Mouse (Mus musculus) c-Kit-positive CD71-positive TER-119-positive erythroid progenitor cells, embryonic 14.5 days (primary cell): Measurements from ENCODE around the gene Fer1l5.
A peak's percentile ranks its signal among the peaks of the same experiment; 100 is the strongest.

Experiments used
- DNase-seq: peaks from one replicate; pipeline ENCODE4 v3.0.0-alpha.2; 2013; ENCODE audit warnings: low spot score

Fer1l5 gene

DNA sequence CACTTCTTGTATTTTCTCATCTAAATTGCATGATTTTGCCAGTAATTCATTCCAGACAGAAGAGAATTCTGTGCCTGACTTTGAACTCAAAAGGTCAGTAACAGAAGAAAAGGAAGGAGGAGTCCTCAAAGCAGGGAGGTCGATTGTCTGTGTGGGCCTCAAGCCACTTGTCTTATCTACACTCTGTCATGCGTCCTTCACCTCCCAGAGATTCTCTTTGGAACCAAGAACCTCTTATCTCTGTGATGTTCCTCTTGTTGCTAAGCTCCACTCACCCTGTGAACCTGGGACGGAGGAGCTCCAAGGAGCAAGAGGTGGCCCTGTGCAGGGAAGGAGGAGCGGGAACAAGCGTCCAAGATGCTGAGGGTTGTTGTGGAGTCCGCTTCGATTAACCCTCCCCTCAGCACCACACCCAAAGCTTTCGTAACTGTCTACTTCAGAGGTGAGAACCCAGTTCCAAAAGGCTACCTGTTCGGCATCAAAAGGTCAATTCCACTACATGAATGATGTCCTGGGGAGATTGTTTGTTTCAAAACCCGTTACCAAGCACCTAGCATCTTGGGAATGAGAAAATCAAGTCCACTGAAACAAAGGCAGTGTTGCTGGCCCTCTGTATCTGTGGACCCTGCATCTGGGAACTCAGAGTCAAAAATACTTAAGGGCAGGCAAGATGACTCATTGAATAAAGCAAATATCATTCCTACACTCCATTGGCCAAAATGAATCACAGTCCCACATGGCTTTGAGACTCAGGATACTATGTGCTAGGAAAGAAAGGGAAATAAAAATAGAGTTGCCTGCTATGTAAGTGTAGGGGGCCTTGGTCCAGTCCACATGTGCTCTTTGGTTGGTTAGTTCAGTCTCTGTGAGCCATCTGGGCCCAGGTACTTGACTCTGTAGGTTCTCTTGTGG is at the start of gene Fer1l5:
Fer1l5 (plus strand) TSS at position 358 of the 912 bp plus-strand sequence.
- DNase-seq = peak; percentile 17

DNA sequence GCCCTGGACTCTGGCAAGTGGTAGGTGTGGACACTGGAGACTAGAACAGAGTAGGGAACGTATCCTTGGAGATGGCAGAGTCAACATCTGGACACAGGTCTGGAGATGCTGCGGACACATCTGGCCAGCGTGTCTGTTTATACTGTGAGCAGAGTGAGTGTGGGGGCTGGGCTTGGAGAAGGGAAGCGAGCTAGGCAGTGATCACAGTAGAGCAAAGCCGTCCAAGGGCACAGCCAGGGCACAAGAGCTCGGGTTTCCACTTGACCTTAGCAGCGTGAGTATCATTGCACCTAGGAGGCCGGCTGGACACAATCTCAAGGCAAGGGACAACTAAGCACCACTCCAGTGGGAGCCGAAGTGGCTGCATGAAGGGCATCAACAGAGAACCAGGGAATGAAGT is 49.0 kb upstream of the Fer1l5 start:
- no peak for DNase-seq

DNA sequence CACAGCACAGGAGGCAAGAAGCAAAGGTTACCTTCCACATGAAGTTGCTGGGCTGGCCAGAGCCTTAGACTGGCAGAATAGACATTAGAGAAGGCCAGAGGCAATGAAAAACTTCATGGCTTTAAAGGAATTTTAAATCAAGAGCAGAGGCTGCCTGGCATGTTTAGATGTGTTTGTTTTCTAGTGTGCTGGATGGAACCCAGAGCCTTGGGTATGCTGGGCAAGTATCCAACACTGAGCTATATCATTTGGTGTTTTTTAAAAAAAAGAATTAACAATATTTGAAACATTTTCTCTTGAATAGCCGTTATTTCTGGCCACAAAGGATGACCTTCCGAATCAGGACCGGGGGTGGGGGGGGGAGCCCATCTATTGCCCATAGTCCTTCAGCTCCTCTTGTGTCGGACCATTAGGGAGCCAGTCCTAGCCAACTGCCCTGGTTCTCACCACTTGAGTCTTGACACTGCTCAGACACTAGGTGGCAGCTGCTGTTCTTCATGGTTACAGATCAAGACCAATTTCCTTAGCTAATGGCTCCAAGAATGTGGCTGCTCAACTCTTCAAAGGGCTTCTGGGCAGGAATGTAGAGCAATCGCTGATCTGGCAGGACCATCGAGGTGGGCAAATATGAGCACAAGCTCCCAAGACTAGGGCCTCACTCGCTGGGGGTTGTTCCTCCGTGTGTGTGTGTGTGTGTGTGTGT is 48.2 kb upstream of the Fer1l5 start:
- peak; percentile 23 for DNase-seq

DNA sequence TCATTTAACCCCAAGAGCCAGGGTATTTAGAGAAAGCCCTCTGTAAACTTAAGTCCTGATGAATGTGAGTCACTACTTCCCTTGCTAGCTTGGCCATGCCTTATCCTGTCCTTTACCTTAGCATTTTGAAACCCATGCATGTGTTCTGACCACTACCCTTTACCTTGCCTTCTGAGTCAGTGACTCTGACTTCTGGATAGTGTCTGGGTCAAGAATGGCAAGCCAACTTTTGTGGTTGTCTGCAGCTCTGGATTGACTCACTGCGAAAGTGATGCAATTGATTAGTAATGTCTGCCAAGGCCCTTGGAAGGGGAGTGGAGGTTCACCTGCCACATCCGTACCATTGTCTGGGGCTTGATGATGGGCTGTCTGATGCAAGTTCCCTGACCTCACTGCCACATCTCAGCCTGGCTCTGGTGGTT is 46.2 kb upstream of the Fer1l5 start:
- DNase-seq = no peak

DNA sequence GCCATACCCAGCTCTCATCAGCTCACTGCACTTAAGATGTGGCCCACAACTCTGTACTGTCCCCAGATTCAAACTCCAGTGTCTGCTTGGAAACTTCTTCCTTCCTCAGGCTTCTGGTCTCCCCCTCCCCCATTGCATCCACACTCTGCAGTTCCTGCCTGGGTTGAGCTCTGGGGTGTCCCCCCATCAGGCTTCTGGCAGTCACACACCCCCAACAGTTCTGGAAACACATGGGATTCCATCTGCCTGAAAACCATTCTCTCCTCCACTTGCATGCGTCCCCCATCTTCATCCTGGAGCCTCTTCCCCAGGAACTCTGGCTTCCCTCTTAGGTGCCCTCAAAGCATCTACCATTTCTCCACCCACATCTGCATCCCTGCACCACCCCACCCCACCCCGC is 45.3 kb upstream of the Fer1l5 start:
- DNase-seq = no peak

DNA sequence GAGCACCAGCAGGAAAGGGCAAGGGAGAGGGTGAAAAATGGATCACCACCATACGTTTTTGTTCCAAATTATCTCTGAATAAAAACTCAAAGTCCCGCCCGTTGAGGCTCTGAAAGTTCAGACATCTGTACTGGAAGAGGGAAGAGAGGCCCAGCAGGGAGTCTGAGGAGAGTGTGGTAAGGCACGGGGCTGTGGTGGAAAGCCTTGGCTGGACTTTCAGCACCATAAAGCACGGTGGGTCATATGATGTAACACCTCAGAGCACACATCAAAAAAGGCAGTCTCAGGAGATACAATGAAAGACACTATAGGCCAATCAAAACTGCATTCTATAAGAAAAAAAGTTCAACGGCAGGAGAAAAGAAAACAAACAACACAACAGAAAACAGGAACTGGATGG is 40.3 kb upstream of the Fer1l5 start:
- DNase-seq = no peak

DNA sequence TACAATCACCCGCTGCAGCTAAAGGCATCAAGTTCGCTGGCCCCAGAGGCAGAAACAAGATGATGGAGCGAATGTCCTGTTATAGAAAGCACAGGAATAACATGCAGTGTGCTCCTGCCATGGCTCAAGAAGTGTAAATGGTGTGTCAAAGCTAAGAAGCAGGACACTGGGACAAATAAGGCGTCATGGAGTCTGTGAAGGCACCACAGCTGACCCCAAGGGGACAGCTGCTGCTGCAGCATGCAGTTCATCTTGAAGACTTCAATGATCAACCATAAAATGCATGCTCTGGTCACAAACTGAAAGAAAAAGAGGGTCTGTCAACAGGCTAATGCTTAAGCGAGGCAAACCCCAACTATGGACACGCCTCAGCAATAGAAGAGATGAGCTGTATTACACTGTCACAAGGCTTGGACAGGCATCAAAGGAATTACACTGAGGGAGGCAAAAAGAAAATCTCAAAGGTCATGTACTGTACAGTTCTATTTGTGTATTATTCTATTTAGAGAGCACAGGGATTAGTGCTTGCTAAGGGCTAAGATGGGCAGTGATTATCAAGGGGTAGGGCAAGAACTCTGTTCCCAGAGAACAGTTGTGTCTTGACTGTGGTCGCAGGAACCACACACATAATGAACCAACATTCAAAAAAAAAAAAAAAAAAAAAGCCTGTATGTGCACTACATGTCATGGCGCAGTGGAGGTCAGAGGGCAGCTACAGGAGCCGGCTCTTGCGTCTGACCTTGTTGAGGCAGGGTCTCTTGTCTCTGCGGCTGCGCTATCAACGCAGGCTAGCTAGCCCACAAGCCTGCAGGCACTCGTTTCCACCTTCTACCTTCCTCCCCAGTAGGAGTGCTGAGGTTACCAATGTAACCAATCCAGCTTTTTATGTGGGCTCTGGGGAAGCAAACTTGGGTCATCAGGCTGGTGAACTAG is 38.9 kb upstream of the Fer1l5 start:
- no peak for DNase-seq

DNA sequence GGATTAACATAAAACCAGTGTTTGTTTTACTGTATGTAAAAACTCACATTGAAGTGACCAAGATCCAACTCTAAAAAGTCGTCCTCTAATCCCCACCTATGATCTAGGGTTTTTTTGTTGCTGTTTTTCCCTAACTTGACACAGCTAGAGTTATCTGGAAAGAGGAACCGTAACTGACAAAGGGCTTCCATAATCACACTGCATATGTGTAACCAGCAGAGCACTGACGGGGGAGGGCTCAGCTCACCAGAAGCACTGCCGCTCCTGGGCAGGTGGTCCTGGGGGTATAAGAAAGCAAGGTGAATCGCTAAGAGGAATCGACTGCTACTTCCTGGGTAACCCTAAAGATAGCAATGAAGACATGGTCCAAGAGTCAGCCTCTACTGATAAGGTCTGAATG is 29.5 kb upstream of the Fer1l5 start:
- no peak for DNase-seq

DNA sequence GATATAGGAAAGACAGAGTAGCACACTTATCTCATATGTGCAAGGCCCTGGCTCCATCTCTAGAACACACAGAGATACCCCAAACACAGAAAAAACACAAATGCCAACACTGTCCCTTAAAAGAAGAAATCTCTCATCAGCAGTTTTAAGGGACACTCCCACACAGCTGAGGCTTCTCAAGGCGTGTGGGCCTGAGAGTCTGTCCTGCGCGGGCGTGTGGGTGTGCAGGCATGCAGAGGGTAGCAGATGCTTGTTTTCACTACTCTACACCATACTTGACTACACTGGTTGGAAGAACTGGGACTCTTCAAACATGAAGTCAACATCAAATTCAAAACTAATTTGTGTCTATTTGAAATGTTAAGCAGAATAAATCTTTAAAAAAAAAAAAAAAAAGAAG is 19.7 kb upstream of the Fer1l5 start:
- no peak for DNase-seq

DNA sequence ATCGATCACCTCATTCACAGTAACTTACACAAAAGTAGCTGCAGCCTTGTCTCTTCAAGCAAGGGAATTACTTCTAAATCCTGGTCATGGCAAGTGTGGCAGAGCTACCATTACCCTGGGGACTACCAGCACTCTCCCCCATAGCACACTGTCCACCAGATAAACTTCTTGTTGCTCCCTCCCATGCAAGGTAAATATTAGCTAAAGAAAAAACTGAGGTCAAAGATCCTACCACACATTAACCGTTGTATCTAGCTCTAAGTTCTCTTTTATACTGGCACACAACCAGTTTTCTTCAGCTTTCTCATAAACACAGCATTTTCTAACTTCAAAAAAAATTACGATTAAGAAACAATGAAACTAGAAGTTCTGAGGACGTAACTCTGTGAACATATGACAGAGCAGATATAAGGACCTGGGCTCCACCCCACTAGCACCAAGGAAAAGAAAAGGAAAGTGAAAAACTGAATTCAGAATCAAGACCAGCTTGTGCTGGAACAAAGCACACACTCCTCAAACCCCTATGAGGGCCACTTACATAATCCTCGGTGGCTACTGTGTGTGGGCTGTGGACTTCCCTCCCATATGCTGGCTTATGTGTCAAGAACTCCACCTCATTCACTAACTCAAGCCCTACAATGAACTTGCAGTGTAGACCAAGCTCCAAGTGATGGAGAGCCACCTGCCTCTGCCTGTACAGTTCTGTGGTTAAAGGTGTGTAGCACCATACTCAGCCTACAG is 15.0 kb upstream of the Fer1l5 start:
- DNase-seq = no peak

DNA sequence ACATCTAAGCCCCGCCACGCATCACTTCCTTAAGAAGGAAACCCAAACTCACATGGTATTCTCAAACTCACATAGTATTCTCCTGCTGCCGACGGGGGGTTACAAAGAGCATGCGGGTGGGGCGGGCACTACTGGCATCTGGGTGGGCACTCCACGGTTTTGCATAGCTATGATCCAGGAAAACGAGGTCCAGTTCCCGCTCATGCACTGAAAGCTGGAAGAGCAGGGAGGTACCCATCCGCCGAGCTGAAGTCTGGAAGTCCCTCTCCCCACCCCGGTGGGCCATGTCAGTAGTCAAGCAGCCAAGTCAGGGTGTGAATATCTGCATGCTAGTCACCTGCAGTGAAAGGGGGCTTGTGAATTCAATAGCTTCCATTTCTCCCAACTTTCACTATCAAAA is 4.4 kb upstream of the Fer1l5 start:
- no peak for DNase-seq

DNA sequence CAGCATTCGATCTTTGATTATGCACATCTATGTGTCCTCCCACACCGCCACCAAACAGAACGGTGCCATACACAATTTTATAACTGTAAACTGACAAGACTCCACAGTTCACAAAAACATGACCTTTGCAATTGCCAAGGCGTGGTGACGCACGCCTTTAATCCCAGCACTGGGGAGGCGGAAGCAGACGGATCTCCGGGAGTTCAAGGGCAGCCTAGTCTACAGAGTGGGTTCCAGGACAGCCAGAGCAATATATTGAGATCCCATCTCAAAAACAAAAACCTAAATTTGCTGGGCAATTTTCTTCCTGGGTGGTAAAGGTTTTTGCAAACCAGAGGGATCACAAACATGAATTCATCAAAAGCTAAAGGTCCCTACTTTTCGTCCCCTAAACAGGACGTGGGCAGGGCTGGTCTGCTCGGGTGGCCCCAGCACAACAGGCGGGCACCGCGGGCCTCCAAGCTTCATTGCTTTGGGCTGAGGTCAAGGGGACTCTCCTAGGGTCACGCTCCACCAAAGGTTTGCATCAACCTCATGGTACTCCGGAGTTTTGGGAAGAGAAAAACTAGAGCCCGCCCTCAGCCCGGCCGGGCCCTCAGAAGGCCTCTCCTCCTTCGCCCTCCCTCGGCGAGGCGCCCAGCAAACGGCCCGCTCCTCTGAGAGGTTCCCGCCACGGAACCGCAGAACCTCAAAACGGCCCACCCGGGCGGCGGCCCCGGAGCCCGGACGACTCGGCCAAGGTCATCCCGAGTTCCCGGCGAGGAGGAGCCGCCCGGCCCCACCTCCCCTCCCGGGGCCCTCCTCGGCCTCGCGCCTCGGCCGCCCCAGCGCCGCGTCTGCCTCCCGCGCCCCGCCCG is 3.8 kb upstream of the Fer1l5 start:
- DNase-seq = peak; percentile 41

DNA sequence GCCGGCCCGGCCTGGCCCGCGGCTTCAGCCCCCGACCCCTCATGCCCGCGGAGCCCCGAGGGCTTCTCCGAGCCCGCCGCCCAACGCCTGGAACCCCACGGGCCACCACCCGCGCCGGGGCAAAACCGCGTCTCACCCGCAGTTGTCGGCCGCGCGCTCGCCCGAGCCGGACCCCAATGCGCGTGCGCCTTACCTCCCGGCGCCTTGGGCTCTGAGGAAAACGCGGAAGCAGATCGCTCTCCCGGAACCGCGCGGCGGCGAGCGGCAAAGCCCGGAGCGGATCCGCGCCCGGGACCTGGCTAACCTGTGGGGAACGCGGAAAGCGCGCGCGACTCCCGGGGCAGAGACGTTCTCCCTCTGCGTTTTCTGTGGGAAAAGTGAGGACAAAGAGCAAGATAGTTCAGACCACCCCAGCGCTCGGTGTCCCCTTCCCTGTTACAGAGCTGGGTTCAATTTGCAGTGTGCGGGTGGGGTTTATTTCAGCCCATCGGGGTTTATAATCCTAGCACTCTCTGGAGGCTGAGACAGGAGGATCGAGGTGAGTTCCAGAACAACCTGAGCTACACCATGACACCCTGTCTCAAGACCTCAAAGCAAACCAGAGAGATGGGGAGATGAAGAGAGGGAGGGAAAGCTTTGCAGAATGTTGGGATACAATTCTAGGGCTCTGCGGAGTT is 3.0 kb upstream of the Fer1l5 start, which contains the start of gene Kansl3:
Kansl3 (minus strand) TSS at position 213 of the 677 bp plus-strand sequence.
- DNase-seq = peak; percentile 89

DNA sequence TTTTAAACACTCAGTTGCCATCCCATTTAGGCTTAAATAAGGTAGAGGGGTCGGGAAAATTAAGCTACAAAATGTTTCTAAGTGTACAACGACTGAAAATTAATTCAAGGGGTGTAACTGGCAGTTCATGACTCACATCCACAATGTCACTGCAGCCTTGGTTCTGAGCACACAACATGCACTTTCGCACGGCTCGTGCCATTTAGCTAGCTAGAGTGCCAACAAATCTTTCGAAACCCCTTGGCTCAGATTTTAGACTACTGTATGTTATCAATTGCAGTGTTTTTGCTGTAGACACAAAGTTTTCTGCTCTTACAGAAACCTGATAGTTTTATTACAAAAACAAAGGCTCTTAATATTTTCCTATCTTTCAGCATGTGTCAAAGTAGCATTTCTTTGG is 1.2 kb upstream of the Fer1l5 start:
- DNase-seq = no peak

DNA sequence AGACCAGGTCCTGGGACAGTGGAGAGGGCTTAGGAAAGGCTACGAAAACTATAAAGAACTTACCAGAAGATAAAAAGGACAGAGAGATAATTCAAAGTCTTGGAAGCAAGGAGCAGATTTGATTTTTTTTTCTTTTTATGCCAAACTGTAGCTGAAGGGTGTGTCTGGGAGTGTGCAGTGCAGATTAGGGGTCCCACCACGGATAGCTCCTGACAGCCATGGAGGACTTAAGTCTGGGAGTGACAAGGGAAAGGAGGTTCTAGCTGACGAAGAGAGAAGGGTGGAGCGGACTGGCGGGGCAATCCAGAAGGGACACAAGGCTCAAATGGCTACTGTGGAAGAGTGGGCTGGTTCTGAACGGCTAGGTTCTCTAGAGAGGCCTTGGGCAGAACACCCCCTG is 6.8 kb downstream of the Fer1l5 start:
- peak; percentile 30 for DNase-seq

DNA sequence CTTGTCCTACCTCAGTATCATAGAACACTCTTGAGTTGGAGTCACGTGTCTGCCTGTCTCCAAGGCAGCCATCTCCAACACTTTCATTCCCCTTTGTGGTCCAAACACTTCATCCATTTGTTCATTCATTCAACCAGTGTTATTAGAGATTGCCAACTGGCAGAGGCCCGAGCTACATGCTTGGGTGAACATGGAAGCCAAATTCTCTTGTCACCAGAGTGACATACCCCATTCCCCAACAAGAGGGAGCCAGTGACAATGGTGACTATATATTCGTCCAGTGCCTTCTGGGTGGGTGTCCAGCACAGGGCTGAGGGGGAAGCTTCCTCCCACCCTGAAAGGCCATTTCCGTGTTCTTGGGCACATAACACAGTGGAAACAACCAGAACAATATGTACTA is 7.5 kb downstream of the Fer1l5 start:
- no peak for DNase-seq

DNA sequence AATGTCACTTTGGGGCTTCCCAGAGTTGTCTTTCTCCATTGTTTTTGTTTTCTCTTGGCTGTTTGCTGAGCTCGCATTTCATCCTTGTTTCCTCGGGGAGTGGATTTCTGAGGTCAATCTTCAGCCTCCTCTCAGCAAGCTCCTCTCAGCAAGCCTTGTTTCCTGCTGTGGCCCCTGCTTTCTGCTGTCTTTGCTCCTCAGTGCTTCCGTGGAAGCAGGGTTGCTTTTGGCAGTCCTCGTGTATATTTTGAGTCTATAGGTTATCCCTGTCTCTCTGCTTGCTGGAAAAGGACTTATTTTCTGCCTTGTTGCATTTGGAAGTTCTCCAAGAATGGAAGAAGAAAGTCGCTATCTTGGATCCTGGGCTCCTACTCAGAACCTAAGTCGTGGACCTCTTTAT is 24.9 kb downstream of the Fer1l5 start:
- no peak for DNase-seq

DNA sequence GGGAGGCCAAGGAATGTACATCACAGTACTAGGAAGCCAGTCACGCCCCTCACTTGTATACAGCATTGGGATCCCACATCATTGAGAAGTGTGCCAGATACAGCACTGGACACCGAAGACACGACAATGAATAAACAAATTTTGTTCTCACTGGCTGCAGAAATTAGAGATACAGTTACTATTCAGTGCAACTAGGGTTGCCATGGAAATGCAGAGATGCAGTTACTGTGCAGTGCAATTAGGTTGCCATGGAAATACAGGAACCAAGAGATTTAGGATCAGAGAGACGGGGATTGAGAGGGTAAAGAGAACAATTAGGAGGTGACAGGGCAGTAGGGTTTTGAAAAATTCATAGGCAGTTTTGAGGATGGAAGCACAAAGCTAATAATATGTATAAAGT is 29.4 kb downstream of the Fer1l5 start:
- no peak for DNase-seq

DNA sequence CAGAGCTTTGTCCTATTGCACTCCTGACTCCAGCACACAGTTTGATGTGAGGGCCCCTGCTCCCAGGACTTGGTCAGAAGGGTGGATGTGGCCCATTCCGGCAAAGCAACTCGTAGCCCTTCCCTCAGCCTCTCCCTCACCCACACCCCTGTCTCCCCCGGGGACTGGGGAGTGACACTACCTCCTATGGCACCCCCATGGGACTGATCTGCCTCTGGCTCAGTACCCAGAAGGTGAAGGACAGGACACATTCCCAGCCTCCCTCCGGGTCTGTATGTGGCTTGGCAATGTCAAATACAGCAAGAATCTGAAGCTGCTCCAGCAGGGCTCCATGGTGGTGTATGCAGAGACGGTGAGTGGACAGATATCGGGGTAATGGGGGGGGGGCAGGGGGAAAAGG is 32.4 kb downstream of the Fer1l5 start:
- DNase-seq = no peak

DNA sequence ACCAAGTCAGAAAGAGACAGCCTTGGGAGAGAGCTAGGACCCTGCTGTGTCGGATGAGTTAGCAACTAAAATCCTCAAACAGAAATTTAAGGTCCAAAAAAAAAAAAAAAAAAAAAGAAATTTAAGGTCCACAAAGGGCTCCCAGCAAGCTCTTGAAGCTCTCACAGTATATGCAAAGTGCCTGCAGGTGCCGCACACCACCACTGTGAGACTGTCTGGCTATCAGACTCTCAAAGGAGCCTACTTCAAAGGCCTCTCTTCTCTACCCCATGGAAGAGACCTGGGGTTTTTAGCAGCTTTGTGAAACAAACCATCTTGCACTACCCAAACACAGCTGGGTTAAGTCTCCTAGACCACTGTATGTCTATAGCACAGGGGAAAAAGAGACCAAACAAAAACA is 57.4 kb downstream of the Fer1l5 start:
- DNase-seq = no peak
